Mouse (Mus musculus) neutrophil, adult 65 days (primary cell): ENCODE results near the gene Slc35d1. TPM values are rescaled to one million over a fixed set of nuclear protein-coding genes. Genes with fewer than 3 reads are reported as not detected.

ENCODE experiments used
- total RNA-seq: library from RNA; stranded (reverse); gene quantifications from 2 replicates; pipeline ENCODE4 v1.2.4, GENCODE M21; 2023

Gene Slc35d1
- total RNA-seq: 5.8 TPM in 2 replicates

DNA sequence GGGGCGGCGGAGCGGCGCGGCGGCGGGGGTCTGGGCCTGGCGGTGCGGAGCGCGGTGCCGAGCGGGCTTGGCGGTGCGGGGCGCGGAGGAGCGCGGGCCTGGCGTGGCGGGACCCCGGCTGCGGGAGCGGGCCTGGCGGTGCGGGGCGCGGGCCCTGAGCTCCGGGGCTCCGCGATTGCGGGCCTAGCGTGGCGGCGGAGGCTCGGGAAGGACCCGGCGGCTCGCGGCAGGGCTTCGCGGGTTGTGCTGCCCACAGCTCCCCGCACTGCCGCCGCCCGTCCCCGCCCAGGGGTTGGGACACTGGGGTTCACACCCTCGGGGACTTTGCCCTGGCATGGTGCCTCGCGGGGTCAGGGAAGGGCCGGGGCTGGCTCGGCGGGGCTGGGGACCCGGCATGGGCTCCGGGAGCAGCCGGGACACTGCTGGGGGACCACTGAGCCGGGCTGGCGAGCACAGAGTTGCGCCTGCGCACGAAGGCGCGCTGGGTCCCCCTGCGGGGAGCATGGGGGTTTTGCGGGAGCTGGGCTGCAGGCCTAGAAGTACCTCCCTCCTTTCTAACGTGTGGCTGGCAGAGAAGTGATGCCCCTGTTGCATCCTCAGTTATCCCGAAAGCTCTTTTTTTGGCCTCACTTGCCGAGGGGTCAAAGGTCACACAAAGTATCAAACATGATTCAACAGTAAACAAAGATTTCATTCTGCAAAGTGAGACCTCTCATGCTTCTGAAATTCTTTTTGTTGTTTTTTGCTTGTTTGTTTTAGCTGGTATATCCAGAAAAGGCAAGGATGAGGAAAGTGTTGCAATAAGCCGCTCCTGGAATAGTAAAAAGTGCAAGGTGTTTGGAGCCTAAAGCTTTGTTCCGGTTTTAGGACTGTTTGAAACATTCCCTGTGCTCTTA lies at the start of gene Slc35d1:
Gene Slc35d1 (minus strand): TSS at position 240 of the 896 bp plus-strand sequence.

Other genes starting within 250 kb of the Slc35d1 start
- gene Tctex1d1, start 236.6 kb downstream of the Slc35d1 start, total RNA-seq: 1.0 TPM in 1 of 2 replicates, not detected in the other
- not detected in 2 replicates for gene Insl5, start 188.3 kb downstream of the Slc35d1 start, total RNA-seq
- gene Mier1, start 100.8 kb downstream of the Slc35d1 start, total RNA-seq: 73.3 and 92.2 TPM in 2 replicates
- 4.2 and 4.4 TPM in 2 replicates for gene Wdr78, start 100.6 kb downstream of the Slc35d1 start, total RNA-seq
- not detected in 2 replicates for gene 4921539E11Rik, start 75.7 kb upstream of the Slc35d1 start, total RNA-seq
- 17.2 and 18.8 TPM in 2 replicates for gene Oma1, start 98.6 kb upstream of the Slc35d1 start, total RNA-seq